Mouse (Mus musculus) liver, embryonic 11.5 days (tissue): Measurements from ENCODE around the gene Zfp683. TPM values are rescaled to one million over a fixed set of nuclear protein-coding genes. Genes with fewer than 3 reads are reported as not detected.

Experiments used
- ATAC-seq: fragments of 200-750 bp; cut with Nextera tagmentation; replicated peaks from 2 replicates; pipeline ENCODE4 v1.8.0; 2017; ENCODE audit warnings: moderate number of reproducible peaks, mild to moderate bottlenecking, moderate TSS enrichment, moderate library complexity; ENCODE audit not compliant: low FRiP score
- DNase-seq: peaks from one replicate; pipeline ENCODE4 v3.0.0-alpha.2; 2017; ENCODE audit warnings: low spot score
- H3K27ac ChIP-seq: fragments of 300-500 bp; sonication (generic); 2 replicates; pipeline ENCODE4 v1.5.1; 2014; ENCODE audit warnings: mild to moderate bottlenecking, low read depth, low read length, control low read depth
- H3K27me3 ChIP-seq: fragments of 300-500 bp; sonication (generic); replicated peaks from 2 replicates; pipeline ENCODE4 v1.6.1; 2014; ENCODE audit warnings: low read length, mixed read lengths; ENCODE audit not compliant: control insufficient read depth, insufficient read depth
- H3K36me3 ChIP-seq: fragments of 300-500 bp; sonication (generic); 2 replicates; pipeline ENCODE4 v1.6.1; 2014; ENCODE audit warnings: mild to moderate bottlenecking, low read length, moderate library complexity, mixed read lengths; ENCODE audit not compliant: control insufficient read depth, insufficient read depth
- H3K4me1 ChIP-seq: fragments of 300-500 bp; sonication (generic); replicated peaks from 2 replicates; pipeline ENCODE4 v1.6.1; 2014; ENCODE audit warnings: low read length, mixed read lengths; ENCODE audit not compliant: control insufficient read depth, insufficient read depth
- H3K4me2 ChIP-seq: fragments of 300-500 bp; sonication (generic); 2 replicates; pipeline ENCODE4 v1.6.1; 2014; ENCODE audit warnings: mild to moderate bottlenecking, control low read depth, moderate library complexity
- H3K4me3 ChIP-seq: fragments of 300-500 bp; sonication (generic); 2 replicates; pipeline ENCODE4 v1.5.1; 2014; ENCODE audit warnings: low read depth, low read length, control low read depth
- H3K9ac ChIP-seq: fragments of 300-500 bp; sonication (generic); 2 replicates; pipeline ENCODE4 v1.6.1; 2014; ENCODE audit warnings: low read depth, low read length, control low read depth
- H3K9me3 ChIP-seq: fragments of 300-500 bp; sonication (generic); 2 replicates; pipeline ENCODE4 v1.6.1; 2016; ENCODE audit warnings: low read length, inconsistent platforms, mixed read lengths; ENCODE audit not compliant: control insufficient read depth
- WGBS: fragments of 180-500 bp; shearing (Covaris S2); extraction: QIAGEN DNeasy Blood & Tissue Kit; methylation state at CpG from one replicate; pipeline ENCODE4 v1.1.7; 2014; 5-methylcytosine and 5-hydroxymethylcytosine counted together
- polyA plus RNA-seq: library from polyadenylated mRNA; unstranded; fragments of >200 nt; fragmentation: Nextera tagmentation; extraction: Ambion mirVana; gene quantifications from 2 replicates; pipeline ENCODE4 v1.2.1, GENCODE M21; 2014

Gene Zfp683
- polyA plus RNA-seq, 1 experiment from 2014 or later: not detected

DNA sequence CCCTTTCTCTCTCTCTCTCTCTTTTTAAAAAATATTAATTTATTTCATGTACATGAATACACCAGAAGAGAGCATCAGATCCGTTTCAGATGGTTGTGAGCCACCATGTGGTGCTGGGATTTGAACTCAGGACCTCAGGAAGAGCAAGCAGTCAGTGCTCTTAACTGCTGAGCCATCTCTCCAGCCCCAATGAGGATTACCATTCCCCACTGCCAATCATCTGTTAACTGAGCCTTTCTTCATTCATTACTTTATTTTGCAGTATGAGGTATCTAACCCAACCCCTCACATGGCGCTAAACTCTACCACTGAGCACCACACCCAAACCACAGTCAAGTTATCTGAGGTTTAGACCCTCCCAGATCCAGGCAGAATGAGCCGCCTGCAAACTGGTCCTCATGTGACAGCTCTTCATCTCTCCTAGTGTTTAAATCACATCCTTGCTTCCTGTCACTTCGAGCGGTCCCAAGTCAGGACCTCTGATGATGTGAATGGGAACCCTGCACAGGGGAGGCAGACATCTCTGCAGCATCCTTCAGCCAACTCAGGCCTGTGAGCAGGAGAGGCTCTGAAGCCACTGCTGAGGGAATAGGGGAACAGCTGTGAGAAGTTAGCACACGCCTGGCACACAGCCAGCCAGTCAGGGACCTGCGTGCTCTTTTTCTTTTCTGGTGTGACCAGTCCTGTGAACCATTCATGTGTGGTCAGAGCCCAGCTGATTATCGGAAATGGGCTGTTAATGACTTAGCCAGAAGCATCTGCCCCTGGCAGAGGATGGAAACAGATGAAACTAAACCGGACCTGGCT lies 12.1 kb upstream of the Zfp683 start:
- Histone ChIP-seq H3K27ac (no peak overlapping the region), H3K4me1 (peaks cover 8% of the 10 kb centered on the region), H3K4me2 (no peak overlapping the region), H3K36me3 (no peaks in the 10 kb centered on the region), H3K9ac (no peak overlapping the region), H3K4me3 (no peak overlapping the region), H3K9me3 (no peaks in the 10 kb centered on the region), H3K27me3 (no peaks in the 10 kb centered on the region; the same call in 1 of the 2 replicates)
- no peak for DNase-seq
- no peak for ATAC-seq
- WGBS: 36% methylated on average over 9 of the region's 9 CpGs

- ATAC-seq (no peak), DNase-seq (no peak)
- Histone ChIP-seq H3K27me3 (no peaks in the 10 kb centered on the region; the same call in 1 of the 2 replicates), H3K27ac (no peak overlapping the region), H3K36me3 (no peaks in the 10 kb centered on the region), H3K4me1 (peaks cover 8% of the 10 kb centered on the region), H3K4me2 (no peak overlapping the region), H3K9me3 (no peaks in the 10 kb centered on the region), H3K4me3 (no peak overlapping the region), H3K9ac (no peak overlapping the region)
- 26% methylated on average over 2 of the region's 2 CpGs for WGBS
These were observed 10.6 kb upstream of the Zfp683 start for GRCm38 (mm10) chr4:134043041-134043440.

- Histone ChIP-seq H3K9me3 (peaks cover 3% of the 10 kb centered on the region), H3K36me3 (no peaks in the 10 kb centered on the region), H3K4me1 (peaks cover 7% of the 10 kb centered on the region), H3K4me3 (no peak overlapping the region), H3K4me2 (no peak overlapping the region), H3K9ac (no peak overlapping the region), H3K27ac (no peak overlapping the region), H3K27me3 (no peaks in the 10 kb centered on the region)
- 38% methylated on average over 5 of the region's 5 CpGs for WGBS
- DNase-seq (no peak), ATAC-seq (no peak)
These were observed 6.0 kb upstream of the Zfp683 start for GRCm38 (mm10) chr4:134047648-134048047.

DNA sequence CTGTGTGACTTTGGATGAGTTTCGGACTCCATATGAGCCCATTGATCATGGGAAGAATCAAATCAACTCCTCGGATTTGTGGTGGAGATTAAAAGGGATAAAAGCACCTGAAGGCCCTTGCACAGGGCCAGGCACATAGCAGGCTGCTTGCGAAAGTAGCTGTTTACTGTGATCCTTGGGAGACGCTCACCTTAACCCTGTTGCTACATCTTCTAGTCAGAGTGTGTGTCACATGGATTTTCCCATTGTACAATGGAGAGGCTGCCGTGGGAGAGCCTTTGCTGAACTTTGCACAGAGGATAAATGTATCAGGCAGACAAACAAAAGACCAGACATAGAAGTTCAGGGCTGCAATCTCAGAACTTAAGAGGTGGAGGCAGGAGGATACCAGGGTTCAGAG lies 1.7 kb upstream of the Zfp683 start:
- H3K4me2 ChIP-seq: no peak overlapping the region
- H3K9me3 ChIP-seq: peaks cover 3% of the 10 kb centered on the region
- H3K36me3 ChIP-seq: no peaks in the 10 kb centered on the region
- DNase-seq (no peak), ATAC-seq (no peak)
- WGBS: 75% methylated on average over 5 of the region's 5 CpGs
- H3K4me1 ChIP-seq: peaks cover 8% of the 10 kb centered on the region
- no peak overlapping the region for H3K27ac ChIP-seq
- no peaks in the 10 kb centered on the region for H3K27me3 ChIP-seq
- H3K9ac ChIP-seq: no peak overlapping the region
- no peak overlapping the region for H3K4me3 ChIP-seq

GRCm38 (mm10) chr4:134052560-134052959 lies 1.1 kb upstream of the Zfp683 start:
- DNase-seq (no peak), ATAC-seq (no peak)
- Histone ChIP-seq H3K9me3 (peaks cover 3% of the 10 kb centered on the region), H3K27me3 (no peaks in the 10 kb centered on the region), H3K9ac (no peak overlapping the region), H3K4me2 (peak overlapping the region; percentile 14; the same call in 1 of the 2 replicates), H3K36me3 (no peaks in the 10 kb centered on the region), H3K27ac (no peak overlapping the region), H3K4me1 (peaks cover 8% of the 10 kb centered on the region), H3K4me3 (no peak overlapping the region)
- WGBS: 27% methylated on average over 8 of the region's 8 CpGs

DNA sequence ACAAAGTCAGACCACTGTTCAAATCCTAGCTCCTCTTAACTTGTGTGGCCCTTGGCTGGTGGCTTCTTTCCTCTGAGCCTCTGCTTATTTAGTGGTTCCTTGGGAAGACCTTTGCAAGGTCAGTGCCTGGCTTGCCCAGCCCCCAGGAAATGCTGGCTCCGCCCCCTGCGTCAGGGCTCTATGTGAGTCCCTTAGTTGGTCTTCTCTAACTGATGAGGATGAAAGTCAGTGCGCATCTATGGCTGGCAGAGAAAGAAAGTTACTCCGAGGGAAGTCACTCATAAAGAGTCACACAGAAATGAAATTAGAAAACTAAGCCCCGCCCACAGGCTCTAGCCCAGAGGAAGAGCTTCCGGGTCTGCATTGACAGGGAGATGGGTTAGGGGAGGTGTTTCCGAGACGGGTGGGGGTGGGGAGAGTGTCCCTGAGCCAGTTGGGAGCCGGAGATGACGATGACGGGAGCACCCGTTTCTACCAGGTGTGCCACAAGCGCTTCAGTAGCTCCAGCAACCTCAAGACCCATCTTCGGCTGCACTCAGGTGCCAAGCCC lies 4.6 kb downstream of the Zfp683 start:
- peak overlapping the region; percentile 31 for H3K4me3 ChIP-seq
- H3K4me1 ChIP-seq: peaks cover 12% of the 10 kb centered on the region
- H3K27me3 ChIP-seq: peaks cover 8% of the 10 kb centered on the region
- no peaks in the 10 kb centered on the region for H3K36me3 ChIP-seq
- no peak for ATAC-seq
- DNase-seq: no peak
- H3K9me3 ChIP-seq: no peaks in the 10 kb centered on the region
- no peak overlapping the region for H3K9ac ChIP-seq
- H3K4me2 ChIP-seq: peak overlapping the region; percentile 57
- 19% methylated on average over 14 of the region's 14 CpGs for WGBS
- H3K27ac ChIP-seq: no peak overlapping the region

DNA sequence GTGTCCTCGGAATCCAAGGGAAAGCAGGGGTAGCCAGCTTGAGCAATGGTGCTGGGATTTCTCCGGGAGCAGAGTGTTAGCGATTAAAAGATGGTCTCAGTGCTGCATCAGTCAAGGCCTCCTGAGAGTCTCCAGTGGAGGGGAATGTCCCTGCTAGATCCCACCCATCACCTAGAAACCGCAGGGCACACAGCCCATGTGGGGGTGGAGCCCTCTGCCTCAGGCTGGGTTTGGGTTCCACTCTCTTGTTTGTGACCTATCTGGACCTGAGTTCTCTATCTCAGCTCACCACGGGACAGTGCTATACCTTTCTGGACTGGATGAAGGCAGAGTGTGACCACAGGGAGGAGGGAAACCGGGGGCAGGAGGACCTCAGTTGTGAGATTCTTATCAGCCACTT lies 5.3 kb downstream of the Zfp683 start:
- 55% methylated on average over 6 of the region's 6 CpGs for WGBS
- H3K4me3 ChIP-seq: no peak overlapping the region
- H3K9me3 ChIP-seq: no peaks in the 10 kb centered on the region
- H3K4me2 ChIP-seq: peak overlapping the region; percentile 57
- no peak overlapping the region for H3K27ac ChIP-seq
- ATAC-seq (no peak), DNase-seq (no peak)
- peaks cover 10% of the 10 kb centered on the region for H3K27me3 ChIP-seq
- no peak overlapping the region for H3K9ac ChIP-seq
- no peaks in the 10 kb centered on the region for H3K36me3 ChIP-seq
- H3K4me1 ChIP-seq: peaks cover 12% of the 10 kb centered on the region

DNA sequence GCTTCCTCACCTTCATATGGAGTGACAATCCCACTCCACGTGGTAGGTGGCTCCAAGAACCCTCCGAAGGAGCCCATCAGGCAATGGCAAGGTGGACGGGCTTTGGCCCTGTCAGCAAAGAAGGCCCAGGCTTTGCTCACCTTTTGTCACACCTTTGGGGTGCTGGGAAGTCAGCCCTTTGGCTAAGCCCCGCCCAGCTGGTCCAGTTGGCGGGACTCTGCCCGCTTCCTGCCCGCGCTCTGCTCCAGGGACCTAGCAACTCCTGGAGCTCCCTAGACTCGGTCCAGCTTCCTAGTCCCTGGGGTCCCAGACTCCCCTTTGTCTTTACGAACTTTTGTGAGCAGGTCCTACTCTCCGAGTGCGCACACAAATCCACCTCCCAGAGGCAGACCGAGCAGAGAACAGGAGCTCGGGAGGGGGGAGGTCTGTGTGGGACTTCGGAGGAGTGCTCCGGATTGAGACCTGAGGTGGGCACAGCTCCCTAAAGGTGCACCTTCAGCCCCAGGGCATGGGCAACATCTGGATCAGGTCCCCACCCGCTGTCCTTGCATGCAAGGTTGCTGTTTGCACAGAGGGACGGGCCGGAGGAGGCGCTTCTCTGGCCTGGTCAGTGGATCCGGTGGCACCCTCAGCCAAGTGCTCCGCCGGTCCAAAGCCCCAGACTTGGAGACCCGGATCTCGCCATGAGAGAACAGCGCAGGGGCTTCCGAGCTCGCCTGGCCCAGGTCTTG lies 6.7 kb downstream of the Zfp683 start, which contains the start of gene Crybg2:
Gene Crybg2 (plus strand): TSS at position 681 of the 731 bp plus-strand sequence.
- H3K4me2 ChIP-seq: peak within 1 kb of the TSS; percentile 22; the same call in 1 of the 2 replicates
- no peak within 1 kb of the TSS for H3K9ac ChIP-seq
- H3K4me1 ChIP-seq: peaks cover 12% of the 10 kb centered on the region
- 47% methylated on average over 28 of the region's 28 CpGs for WGBS
- DNase-seq (no peak), ATAC-seq (no peak)
- H3K36me3 ChIP-seq: no peaks in the 10 kb centered on the region
- H3K27me3 ChIP-seq: peaks cover 19% of the 10 kb centered on the region
- no peak within 1 kb of the TSS for H3K27ac ChIP-seq
- 0 out of 2 replicates have a peak within 1 kb of the TSS, but pooled peaks have one; percentile 12 for H3K4me3 ChIP-seq
- no peaks in the 10 kb centered on the region for H3K9me3 ChIP-seq
